Mouse (Mus musculus): Measurements from ENCODE around the gene Rasgef1a. TPM values are rescaled to one million over a fixed set of nuclear protein-coding genes. Genes with fewer than 3 reads are reported as not detected.
A peak's percentile ranks its signal among the peaks of the same experiment; 100 is the strongest.

Gene Rasgef1a
- polyA plus RNA-seq, 1 experiment from 2014 or later, result 1.4 TPM

GRCm38 (mm10) chr6:118088750-118089440, 77.7 kb downstream of the Rasgef1a start:
- no peak for TF ChIP-seq CTCF (IDR thresholded peaks at IDR 0.05; ENCODE audit: low read depth)
- Histone ChIP-seq H3K4me2 (ENCODE audit: low read length) (no peak overlapping the region), H3K4me1 (replicated peaks; ENCODE audit: insufficient read depth, low read length) (no peaks in the 10 kb centered on the region), H3K27me3 (ENCODE audit: insufficient read depth, low read length) (no peaks in the 10 kb centered on the region), H3K9ac (ENCODE audit: low read depth, low read length) (no peak overlapping the region), H3K27ac (no peak overlapping the region), H3K4me3 (replicated peaks; ENCODE audit: low read depth, low read length) (no peak overlapping the region), H3K36me3 (ENCODE audit: insufficient read depth, low read length) (no peaks in the 10 kb centered on the region), H3K9me3 (replicated peaks; ENCODE audit: low read length) (no peaks in the 10 kb centered on the region)
- no peak for ATAC-seq (replicated peaks; ENCODE audit: low FRiP score, low read depth)
- WGBS, result 85% methylated on average over 17 of the region's 17 CpGs
- DNase-seq (ENCODE audit: low spot score), result no peak

- Histone ChIP-seq H3K4me1 (replicated peaks; ENCODE audit: insufficient read depth, low read length) (no peaks in the 10 kb centered on the region), H3K9ac (ENCODE audit: low read depth, low read length) (no peak overlapping the region), H3K4me2 (ENCODE audit: low read length) (no peak overlapping the region), H3K9me3 (replicated peaks; ENCODE audit: low read length) (no peaks in the 10 kb centered on the region), H3K27me3 (ENCODE audit: insufficient read depth, low read length) (no peaks in the 10 kb centered on the region), H3K36me3 (ENCODE audit: insufficient read depth, low read length) (no peaks in the 10 kb centered on the region), H3K4me3 (replicated peaks; ENCODE audit: low read depth, low read length) (no peak overlapping the region), H3K27ac (no peak overlapping the region)
- 54% methylated on average over 9 of the region's 9 CpGs for WGBS
- ATAC-seq (replicated peaks; ENCODE audit: low FRiP score, low read depth) (no peak), DNase-seq (ENCODE audit: low spot score) (no peak)
- TF ChIP-seq CTCF (IDR thresholded peaks at IDR 0.05; ENCODE audit: low read depth), result no peak
Observed at GRCm38 (mm10) chr6:118090827-118091226, 79.6 kb downstream of the Rasgef1a start.

- Histone ChIP-seq H3K27ac (peak overlapping the region; percentile 47), H3K4me2 (ENCODE audit: low read length) (no peak overlapping the region), H3K27me3 (ENCODE audit: insufficient read depth, low read length) (no peaks in the 10 kb centered on the region), H3K4me3 (replicated peaks; ENCODE audit: low read depth, low read length) (no peak overlapping the region), H3K4me1 (replicated peaks; ENCODE audit: insufficient read depth, low read length) (no peaks in the 10 kb centered on the region), H3K9me3 (replicated peaks; ENCODE audit: low read length) (no peaks in the 10 kb centered on the region), H3K9ac (ENCODE audit: low read depth, low read length) (no peak overlapping the region), H3K36me3 (ENCODE audit: insufficient read depth, low read length) (no peaks in the 10 kb centered on the region)
- TF ChIP-seq CTCF (IDR thresholded peaks at IDR 0.05; ENCODE audit: low read depth), result no peak
- ATAC-seq (replicated peaks; ENCODE audit: low FRiP score, low read depth), result no peak
- DNase-seq (ENCODE audit: low spot score), result peak; percentile 78
- 42% methylated on average over 8 of the region's 8 CpGs for WGBS
Observed at GRCm38 (mm10) chr6:118097765-118098365, 86.6 kb downstream of the Rasgef1a start.

GRCm38 (mm10) chr6:118099311-118099802, 88.1 kb downstream of the Rasgef1a start:
- Histone ChIP-seq H3K4me2 (ENCODE audit: low read length) (no peak overlapping the region), H3K36me3 (ENCODE audit: insufficient read depth, low read length) (no peaks in the 10 kb centered on the region), H3K4me3 (replicated peaks; ENCODE audit: low read depth, low read length) (no peak overlapping the region), H3K9me3 (replicated peaks; ENCODE audit: low read length) (no peaks in the 10 kb centered on the region), H3K9ac (ENCODE audit: low read depth, low read length) (no peak overlapping the region), H3K27me3 (ENCODE audit: insufficient read depth, low read length) (no peaks in the 10 kb centered on the region), H3K27ac (no peak overlapping the region), H3K4me1 (replicated peaks; ENCODE audit: insufficient read depth, low read length) (no peaks in the 10 kb centered on the region)
- peak; percentile 57 for ATAC-seq (replicated peaks; ENCODE audit: low FRiP score, low read depth)
- 39% methylated on average over 2 of the region's 2 CpGs for WGBS
- peak; percentile 61 for DNase-seq (ENCODE audit: low spot score)
- TF ChIP-seq CTCF (IDR thresholded peaks at IDR 0.05; ENCODE audit: low read depth), result peak; percentile 68

- no peaks in the 10 kb centered on the region for H3K9me3 ChIP-seq (replicated peaks; ENCODE audit: low read length)
- peaks cover 5% of the 10 kb centered on the region; the same call in 1 of the 2 replicates for H3K36me3 ChIP-seq (ENCODE audit: insufficient read depth, low read length)
- DNase-seq (ENCODE audit: low spot score), result no peak
- H3K4me1 ChIP-seq (replicated peaks; ENCODE audit: insufficient read depth, low read length), result no peaks in the 10 kb centered on the region
- H3K27me3 ChIP-seq (ENCODE audit: insufficient read depth, low read length), result no peaks in the 10 kb centered on the region
- H3K4me2 ChIP-seq (ENCODE audit: low read length), result no peak overlapping the region
- 45% methylated on average over 1 of the region's 1 CpGs for WGBS
- no peak for ATAC-seq (replicated peaks; ENCODE audit: low FRiP score, low read depth)
- H3K4me3 ChIP-seq (replicated peaks; ENCODE audit: low read depth, low read length), result no peak overlapping the region
- H3K9ac ChIP-seq (ENCODE audit: low read depth, low read length), result no peak overlapping the region
- TF ChIP-seq CTCF (IDR thresholded peaks at IDR 0.05; ENCODE audit: low read depth), result peak; percentile 44; the same call in 1 of the 2 replicates
- H3K27ac ChIP-seq, result no peak overlapping the region
Observed at GRCm38 (mm10) chr6:118111810-118112209, 100.6 kb downstream of the Rasgef1a start.

GRCm38 (mm10) chr6:118122767-118123166, 111.5 kb downstream of the Rasgef1a start:
- no peak for ATAC-seq (replicated peaks; ENCODE audit: low FRiP score, low read depth)
- 91% methylated on average over 1 of the region's 1 CpGs for WGBS
- Histone ChIP-seq H3K9me3 (replicated peaks; ENCODE audit: low read length) (no peaks in the 10 kb centered on the region), H3K27me3 (ENCODE audit: insufficient read depth, low read length) (no peaks in the 10 kb centered on the region), H3K9ac (ENCODE audit: low read depth, low read length) (no peak overlapping the region), H3K27ac (no peak overlapping the region), H3K4me1 (replicated peaks; ENCODE audit: insufficient read depth, low read length) (no peaks in the 10 kb centered on the region), H3K36me3 (ENCODE audit: insufficient read depth, low read length) (0 out of 2 replicates have a peak, but pooled peaks cover 24% of the 10 kb centered on the region), H3K4me2 (ENCODE audit: low read length) (no peak overlapping the region), H3K4me3 (replicated peaks; ENCODE audit: low read depth, low read length) (no peak overlapping the region)
- DNase-seq (ENCODE audit: low spot score), result no peak
- TF ChIP-seq CTCF (IDR thresholded peaks at IDR 0.05; ENCODE audit: low read depth), result no peak
